Mouse (Mus musculus): ENCODE data around the gene Sirpb1b.
"Not testable (repeated sequence)": the region's sequence is repeated elsewhere in the genome, so short reads cannot be mapped to it uniquely, and the experiment has no call there.

DNA sequence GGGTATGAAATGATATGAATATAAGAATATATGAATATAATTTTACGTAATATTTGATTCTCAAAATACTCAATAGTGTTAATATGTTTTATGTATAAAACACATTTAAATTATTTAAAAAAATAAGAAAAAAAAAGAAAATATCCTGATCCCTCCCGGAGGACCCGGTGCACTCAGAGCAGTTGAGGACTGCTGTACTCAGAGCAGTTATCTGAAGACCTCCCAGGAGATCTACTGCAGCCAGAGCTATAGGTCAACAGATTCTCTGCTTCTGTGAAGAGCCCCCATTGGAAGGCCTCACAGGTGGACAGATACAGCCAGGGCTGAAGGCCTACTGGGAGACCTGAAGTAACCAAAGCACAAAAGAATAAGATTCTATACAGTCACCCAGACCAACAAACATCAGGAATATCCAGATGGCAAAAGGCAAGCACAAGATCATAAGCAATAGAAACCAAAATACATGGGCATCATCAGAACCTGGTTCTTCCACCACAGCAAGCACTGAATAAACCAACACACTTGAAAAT, 67.0 kb downstream of the Sirpb1b start:
- not testable (repeated sequence) for TF ChIP-seq CTCF (IDR thresholded peaks at IDR 0.05; ENCODE audit: low read depth, low read length); POLR2AphosphoS5 (IDR thresholded peaks at IDR 0.05; ENCODE audit: insufficient replicate concordance, low read depth, low read length); TAL1 (conservative IDR thresholded peaks at IDR 0.05; ENCODE audit: low read depth, low read length)
